Mouse (Mus musculus): ENCODE data around the gene Sdhc. TPM values are rescaled to one million over a fixed set of nuclear protein-coding genes. Genes with fewer than 3 reads are reported as not detected.

The Sdhc gene
- 261 and 274 TPM in 2 replicates for polyA plus RNA-seq (2015; fragmentation: Nextera tagmentation; extraction: Ambion mirVana)

DNA sequence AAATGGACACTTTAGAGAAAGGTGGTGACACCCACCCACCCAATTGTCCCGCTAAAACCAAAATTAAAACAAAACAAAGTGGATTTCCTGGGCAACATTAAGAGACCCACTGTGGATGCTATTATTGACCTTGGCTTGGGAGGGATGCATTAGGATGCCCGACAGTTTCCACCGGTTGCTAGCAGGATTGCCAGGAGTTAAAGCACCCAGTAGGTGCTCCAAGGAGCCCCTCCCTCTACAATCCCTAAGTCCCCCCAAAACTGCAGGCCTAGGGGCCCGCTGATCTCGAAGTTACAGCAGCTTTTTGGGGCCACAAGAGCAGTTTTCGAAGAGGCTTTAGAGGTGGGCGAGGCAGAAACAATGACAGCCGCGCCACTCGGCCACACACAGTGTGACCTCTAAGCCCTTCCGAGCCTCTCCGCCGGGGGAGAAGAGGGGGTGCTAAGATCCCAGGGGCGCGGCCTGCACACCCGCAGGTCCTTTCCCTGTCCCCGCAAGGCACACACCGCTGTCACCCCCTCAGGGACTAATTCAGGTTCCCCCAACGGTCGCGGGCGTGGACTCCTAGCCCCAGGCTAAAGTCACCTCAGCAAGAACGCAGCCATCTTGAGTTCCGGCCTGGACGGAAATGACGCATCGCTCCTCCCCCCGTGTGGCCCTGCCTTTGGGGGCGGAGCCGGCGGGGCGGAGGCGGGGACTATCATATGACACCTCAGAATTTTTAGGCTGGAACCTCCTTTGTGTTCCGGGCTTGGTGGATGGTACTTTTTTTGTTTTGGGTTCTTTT is at the start of gene Sdhc, which contains the start of gene Mpz:
TSS of gene Sdhc (minus strand) at position 630 of the 787 bp plus-strand sequence.
TSS of gene Mpz (plus strand) at position 738 of the 787 bp plus-strand sequence.
- Histone ChIP-seq H3K27ac (replicated peaks) (peak within 1 kb of the TSS; percentile 93), H3K4me1 (peaks cover 18% of the 10 kb centered on the region), H3K36me3 (peaks cover 6% of the 10 kb centered on the region), H3K4me2 (replicated peaks) (peak within 1 kb of the TSS; percentile 67), H3K4me3 (replicated peaks) (peak within 1 kb of the TSS; percentile 87), H3K27me3 (no peaks in the 10 kb centered on the region), H3K9me3 (replicated peaks) (no peaks in the 10 kb centered on the region), H3K9ac (peak within 1 kb of the TSS; percentile 93)
- peak; percentile 93 for ATAC-seq (ENCODE audit: insufficient number of reproducible peaks, low FRiP score, low TSS enrichment, low read depth)
- WGBS: under 1% methylated on average over 34 of the region's 34 CpGs

DNA sequence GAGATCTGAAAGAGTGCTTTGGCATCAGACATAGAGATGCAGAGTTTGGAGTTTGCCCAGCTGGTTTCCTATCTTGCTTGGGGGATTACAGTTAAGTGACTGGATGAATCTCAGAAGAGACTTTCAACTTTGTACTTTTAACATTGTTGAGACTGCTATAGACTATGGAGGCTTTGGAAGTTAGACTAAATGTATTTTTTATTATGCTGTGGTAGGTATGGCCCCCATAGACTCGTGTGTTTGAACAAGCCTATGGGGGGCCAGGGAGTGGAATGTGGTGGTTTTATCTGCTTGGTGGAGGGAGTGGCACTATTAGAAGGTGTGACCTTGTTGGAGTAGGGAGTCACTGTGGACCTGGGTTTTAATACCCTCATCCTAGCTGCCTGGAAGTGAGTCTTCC is 49.1 kb upstream of the Sdhc start:
- Histone ChIP-seq H3K36me3 (no peaks in the 10 kb centered on the region), H3K9ac (no peak overlapping the region), H3K27ac (replicated peaks) (no peak overlapping the region), H3K27me3 (peaks cover 23% of the 10 kb centered on the region), H3K4me1 (peaks cover 11% of the 10 kb centered on the region), H3K4me3 (replicated peaks) (no peak overlapping the region), H3K9me3 (replicated peaks) (no peaks in the 10 kb centered on the region), H3K4me2 (replicated peaks) (no peak overlapping the region)
- WGBS: 41% methylated on average over 1 of the region's 1 CpGs
- ATAC-seq (ENCODE audit: insufficient number of reproducible peaks, low FRiP score, low TSS enrichment, low read depth): no peak

DNA sequence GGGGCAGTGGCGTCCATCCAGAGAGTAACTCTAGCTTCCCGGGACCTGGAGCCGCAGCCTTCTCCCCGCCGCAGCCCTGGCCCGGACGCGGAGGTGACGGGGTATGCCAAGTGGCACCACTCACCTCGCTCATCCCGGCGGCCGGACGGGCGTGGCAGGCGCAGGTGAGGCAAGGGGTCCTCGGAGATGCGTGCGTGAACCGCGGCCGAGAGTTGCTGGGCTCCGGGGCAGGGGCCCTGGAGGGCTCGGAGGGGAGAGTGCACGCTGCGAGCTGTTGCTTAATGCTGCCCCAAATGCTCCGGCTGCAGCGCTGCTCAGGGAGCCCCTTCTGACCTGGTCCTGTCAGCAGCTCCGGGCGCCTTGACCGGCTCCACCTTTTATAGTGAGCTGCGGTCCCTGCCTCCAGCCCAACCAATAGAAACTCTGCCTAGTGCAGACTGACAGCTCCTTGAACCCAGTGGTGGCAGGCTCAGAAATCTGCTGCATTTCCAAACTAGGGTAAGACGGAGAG is 45.5 kb upstream of the Sdhc start, which contains the start of gene Pcp4l1:
TSS of gene Pcp4l1 (minus strand) at position 382 of the 511 bp plus-strand sequence.
- Histone ChIP-seq H3K4me1 (peaks cover 30% of the 10 kb centered on the region), H3K27ac (replicated peaks) (no peak within 1 kb of the TSS), H3K36me3 (no peaks in the 10 kb centered on the region), H3K4me3 (replicated peaks) (peak within 1 kb of the TSS; percentile 58), H3K27me3 (peaks cover 40% of the 10 kb centered on the region), H3K4me2 (replicated peaks) (peak within 1 kb of the TSS; percentile 94), H3K9ac (peak within 1 kb of the TSS; percentile 31), H3K9me3 (replicated peaks) (no peaks in the 10 kb centered on the region)
- WGBS: under 1% methylated on average over 33 of the region's 33 CpGs
- peak; percentile 74 for ATAC-seq (ENCODE audit: insufficient number of reproducible peaks, low FRiP score, low TSS enrichment, low read depth)

DNA sequence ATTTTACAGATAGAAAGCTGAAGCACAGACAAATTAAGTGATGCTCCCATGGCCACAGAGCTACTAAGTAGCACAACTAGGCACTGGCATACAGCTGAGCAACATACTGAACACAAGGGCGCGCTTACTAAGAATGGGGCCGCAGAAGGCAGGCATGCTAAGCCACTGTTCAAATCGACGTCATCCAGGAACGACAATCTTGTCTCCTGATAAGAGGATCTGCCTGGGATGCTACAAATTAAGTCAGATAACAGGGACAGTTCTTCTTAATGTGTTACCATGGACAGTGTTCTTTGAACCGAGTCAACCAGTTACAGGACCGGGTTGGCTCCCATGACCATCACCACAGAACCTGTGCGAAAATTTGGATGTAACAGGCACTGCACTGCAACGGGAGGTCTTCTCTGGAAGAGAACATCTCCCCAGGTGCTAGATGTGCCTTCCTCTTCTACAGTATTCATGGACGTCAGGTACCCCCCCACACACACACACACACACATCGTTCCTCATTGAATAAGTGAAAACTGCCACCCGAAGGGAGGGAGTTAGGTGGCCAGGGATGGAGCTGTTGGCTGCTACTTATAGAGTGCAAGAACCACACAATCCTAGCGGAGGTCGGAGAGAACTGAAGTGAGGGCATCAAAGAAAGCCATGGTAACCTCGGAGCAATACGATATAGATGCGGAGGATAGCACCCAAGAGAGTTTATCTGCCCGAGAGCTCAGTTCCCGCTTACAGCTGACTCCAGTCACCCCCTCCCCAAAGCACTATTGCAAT is 44.8 kb upstream of the Sdhc start:
- H3K4me1 ChIP-seq: peaks cover 30% of the 10 kb centered on the region
- H3K4me2 ChIP-seq (replicated peaks): peak overlapping the region; percentile 94
- no peak overlapping the region for H3K27ac ChIP-seq (replicated peaks)
- WGBS: 7% methylated on average over 20 of the region's 20 CpGs
- H3K4me3 ChIP-seq (replicated peaks): peak overlapping the region; percentile 58
- H3K9ac ChIP-seq: no peak overlapping the region
- H3K27me3 ChIP-seq: peaks cover 40% of the 10 kb centered on the region
- no peaks in the 10 kb centered on the region for H3K9me3 ChIP-seq (replicated peaks)
- no peaks in the 10 kb centered on the region for H3K36me3 ChIP-seq
- no peak for ATAC-seq (ENCODE audit: insufficient number of reproducible peaks, low FRiP score, low TSS enrichment, low read depth)

DNA sequence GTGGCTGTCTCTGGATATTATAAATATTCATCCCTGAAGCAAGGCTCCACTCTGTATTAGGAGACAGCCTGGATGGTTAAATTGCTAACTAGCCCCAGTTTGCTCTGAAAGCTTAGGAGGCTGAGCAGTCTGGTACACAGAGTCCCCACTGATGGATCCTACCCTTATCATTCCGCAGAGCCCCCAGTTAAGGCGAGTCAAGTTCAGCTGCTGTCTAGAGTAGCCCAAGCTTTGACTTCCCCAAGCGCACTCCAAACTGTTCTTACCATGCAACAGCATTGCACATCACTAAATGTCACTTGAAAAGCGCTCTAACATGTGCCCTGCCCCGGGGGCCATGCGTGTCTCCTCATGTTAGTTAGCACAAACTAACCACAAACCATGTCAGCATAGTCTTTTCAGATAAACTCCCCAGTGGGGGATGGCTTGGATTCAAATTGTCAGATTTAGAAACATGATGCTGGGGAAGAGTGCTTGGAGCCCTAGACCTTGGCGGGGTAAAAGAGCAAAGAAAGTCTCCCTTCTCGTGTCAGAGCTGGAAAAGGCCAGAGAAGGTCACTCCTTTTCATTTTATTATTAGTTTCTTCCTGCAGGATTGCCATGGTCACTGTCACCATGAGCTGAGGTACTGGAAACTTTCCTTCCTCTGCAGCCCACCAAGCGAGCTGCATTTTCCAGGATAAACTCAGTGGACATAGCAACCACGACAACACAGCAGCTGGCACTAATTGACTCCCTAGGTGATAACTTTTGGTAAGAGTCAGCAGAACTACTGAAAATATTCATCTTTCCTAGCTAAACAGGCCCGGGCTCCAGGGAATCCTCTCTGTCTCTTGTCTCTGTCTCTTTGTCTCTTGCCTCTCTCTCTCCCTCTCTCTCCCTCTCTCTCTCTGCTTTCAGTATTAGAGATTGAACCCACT is 43.8 kb upstream of the Sdhc start:
- no peak overlapping the region for H3K9ac ChIP-seq
- H3K4me2 ChIP-seq (replicated peaks): peak overlapping the region; percentile 94
- H3K4me1 ChIP-seq: peaks cover 38% of the 10 kb centered on the region
- H3K27me3 ChIP-seq: peaks cover 36% of the 10 kb centered on the region
- 16% methylated on average over 11 of the region's 11 CpGs for WGBS
- H3K27ac ChIP-seq (replicated peaks): no peak overlapping the region
- peak overlapping the region; percentile 58 for H3K4me3 ChIP-seq (replicated peaks)
- no peaks in the 10 kb centered on the region for H3K36me3 ChIP-seq
- ATAC-seq (ENCODE audit: insufficient number of reproducible peaks, low FRiP score, low TSS enrichment, low read depth): no peak
- no peaks in the 10 kb centered on the region for H3K9me3 ChIP-seq (replicated peaks)

DNA sequence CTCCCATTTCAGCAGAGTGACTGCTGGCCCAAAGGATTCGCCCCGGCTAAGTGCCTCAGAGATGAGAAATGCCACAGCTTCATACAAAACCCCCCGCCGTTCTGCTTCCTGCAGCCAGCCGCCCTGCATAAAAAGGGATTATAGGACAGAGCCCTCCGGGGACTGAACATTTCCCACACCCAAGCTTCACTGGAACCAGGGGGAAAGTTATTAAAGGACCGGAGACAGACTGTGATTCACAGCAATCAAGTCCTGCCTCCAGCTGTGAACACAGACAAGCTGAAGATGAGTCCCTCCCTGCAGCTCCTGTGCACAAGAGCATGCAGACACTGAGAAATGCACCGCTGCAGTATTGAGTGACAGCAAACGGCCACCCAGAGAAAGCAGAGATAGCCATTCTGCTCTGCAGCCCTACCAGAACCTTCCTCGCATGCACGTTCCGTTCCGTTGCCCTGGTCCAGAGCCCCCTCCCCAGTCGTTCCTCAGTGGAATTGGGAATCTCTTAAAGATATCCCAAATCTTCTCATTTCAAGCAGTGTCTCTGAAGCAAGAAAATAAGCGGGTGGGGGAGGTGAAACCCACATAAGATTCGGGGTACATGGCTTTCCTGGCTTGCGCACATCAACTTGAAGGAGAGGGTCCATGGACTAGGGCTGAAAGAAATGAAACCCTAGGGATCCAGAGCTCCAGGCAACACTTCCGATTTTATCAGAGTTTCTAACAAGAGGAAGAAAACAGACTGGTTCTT is 42.9 kb upstream of the Sdhc start:
- H3K4me3 ChIP-seq (replicated peaks): peak overlapping the region; percentile 58
- peaks cover 36% of the 10 kb centered on the region for H3K27me3 ChIP-seq
- no peak for ATAC-seq (ENCODE audit: insufficient number of reproducible peaks, low FRiP score, low TSS enrichment, low read depth)
- H3K4me1 ChIP-seq: peaks cover 46% of the 10 kb centered on the region
- WGBS: 3% methylated on average over 18 of the region's 18 CpGs
- H3K36me3 ChIP-seq: no peaks in the 10 kb centered on the region
- no peaks in the 10 kb centered on the region for H3K9me3 ChIP-seq (replicated peaks)
- H3K27ac ChIP-seq (replicated peaks): no peak overlapping the region
- H3K9ac ChIP-seq: peak overlapping the region; percentile 13; the same call in 1 of the 2 replicates
- peak overlapping the region; percentile 94 for H3K4me2 ChIP-seq (replicated peaks)

DNA sequence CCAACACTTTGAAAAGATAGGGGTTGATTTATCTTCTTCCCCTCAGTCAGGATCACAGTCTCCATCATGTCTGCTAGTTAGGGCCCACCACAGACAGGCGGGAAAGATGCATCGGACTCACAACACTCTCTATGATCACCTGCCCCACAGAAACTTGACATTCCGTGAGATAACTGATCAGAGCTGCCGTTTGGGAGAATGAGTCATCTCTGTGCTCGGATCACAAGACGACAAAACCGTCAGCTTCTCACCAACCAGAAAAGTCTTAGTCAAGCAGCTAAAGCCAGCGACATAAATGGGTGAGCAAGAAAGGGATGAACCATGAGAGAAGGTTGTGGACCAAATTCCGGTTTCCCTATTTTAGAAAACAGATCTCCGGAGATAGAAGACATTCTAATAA is 41.9 kb upstream of the Sdhc start:
- Histone ChIP-seq H3K4me3 (replicated peaks) (no peak overlapping the region), H3K27ac (replicated peaks) (no peak overlapping the region), H3K4me2 (replicated peaks) (no peak overlapping the region), H3K27me3 (peaks cover 34% of the 10 kb centered on the region), H3K4me1 (peaks cover 46% of the 10 kb centered on the region), H3K9me3 (replicated peaks) (no peaks in the 10 kb centered on the region), H3K9ac (no peak overlapping the region), H3K36me3 (no peaks in the 10 kb centered on the region)
- 43% methylated on average over 10 of the region's 10 CpGs for WGBS
- ATAC-seq (ENCODE audit: insufficient number of reproducible peaks, low FRiP score, low TSS enrichment, low read depth): no peak

DNA sequence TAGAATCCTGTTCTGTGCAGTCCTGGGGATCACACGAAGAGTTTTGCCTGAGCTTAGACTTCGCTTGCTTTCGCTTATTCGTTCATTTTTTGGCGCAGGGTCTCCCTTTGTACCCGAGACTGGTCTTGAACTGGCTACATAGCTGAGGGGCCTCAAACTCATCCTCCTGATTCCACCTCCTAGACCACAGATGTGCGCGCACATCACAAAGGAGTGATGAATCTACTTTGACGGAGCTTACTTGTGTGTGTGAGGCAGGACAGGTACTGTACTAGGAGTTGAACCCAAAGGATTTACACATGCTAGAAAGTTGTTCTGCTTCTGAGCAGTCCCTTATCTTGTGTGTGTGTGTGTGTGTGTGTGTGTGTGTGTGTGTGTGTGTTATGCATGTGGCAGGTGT is 40.4 kb upstream of the Sdhc start:
- no peaks in the 10 kb centered on the region for H3K36me3 ChIP-seq
- H3K9ac ChIP-seq: no peak overlapping the region
- no peak overlapping the region for H3K4me2 ChIP-seq (replicated peaks)
- H3K4me1 ChIP-seq: peaks cover 48% of the 10 kb centered on the region
- no peaks in the 10 kb centered on the region for H3K9me3 ChIP-seq (replicated peaks)
- WGBS: 93% methylated on average over 9 of the region's 9 CpGs
- H3K27ac ChIP-seq (replicated peaks): 0 out of 2 replicates have a peak overlapping the region, but pooled peaks have one; percentile 17
- no peak for ATAC-seq (ENCODE audit: insufficient number of reproducible peaks, low FRiP score, low TSS enrichment, low read depth)
- H3K27me3 ChIP-seq: peaks cover 28% of the 10 kb centered on the region
- H3K4me3 ChIP-seq (replicated peaks): no peak overlapping the region

DNA sequence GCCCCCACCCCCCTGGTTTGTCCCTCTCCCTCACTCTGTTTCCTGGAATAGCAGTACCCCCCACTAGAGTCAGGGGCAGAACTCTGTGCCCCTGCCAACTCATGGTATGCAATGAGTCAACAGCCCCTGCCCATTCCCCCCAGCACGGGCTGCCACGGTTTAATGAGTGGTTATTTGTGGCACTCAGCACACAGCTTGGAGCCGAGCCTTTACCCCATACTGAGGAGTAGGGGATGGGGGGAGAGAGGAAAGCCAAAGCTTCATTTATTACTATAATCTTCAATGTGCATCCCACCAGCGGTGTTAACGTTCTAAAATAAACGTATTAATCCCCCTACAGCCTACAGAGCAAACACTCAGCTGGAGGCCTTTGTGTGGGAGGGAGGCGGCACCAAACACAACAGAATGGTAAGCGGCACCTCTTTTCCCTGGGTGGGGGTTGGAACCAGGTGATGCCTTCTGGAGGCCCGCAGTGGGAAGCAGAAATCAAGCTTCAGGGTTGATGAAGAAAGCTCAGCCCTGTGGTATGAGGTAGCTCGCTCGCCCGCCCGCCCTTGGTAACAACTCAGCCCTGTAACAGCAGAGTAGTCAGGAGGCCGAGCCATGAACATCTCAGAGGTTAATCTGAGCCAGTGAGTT is 39.2 kb upstream of the Sdhc start:
- H3K9me3 ChIP-seq (replicated peaks): no peaks in the 10 kb centered on the region
- ATAC-seq (ENCODE audit: insufficient number of reproducible peaks, low FRiP score, low TSS enrichment, low read depth): peak; percentile 79
- 29% methylated on average over 14 of the region's 14 CpGs for WGBS
- H3K4me2 ChIP-seq (replicated peaks): 0 out of 2 replicates have a peak overlapping the region, but pooled peaks have one; percentile 6
- H3K36me3 ChIP-seq: no peaks in the 10 kb centered on the region
- peak overlapping the region; percentile 77 for H3K27ac ChIP-seq (replicated peaks)
- H3K27me3 ChIP-seq: peaks cover 18% of the 10 kb centered on the region
- no peak overlapping the region for H3K9ac ChIP-seq
- H3K4me1 ChIP-seq: peaks cover 45% of the 10 kb centered on the region
- H3K4me3 ChIP-seq (replicated peaks): no peak overlapping the region
